Mouse (Mus musculus): ENCODE data around the gene Sptbn4.

DNA sequence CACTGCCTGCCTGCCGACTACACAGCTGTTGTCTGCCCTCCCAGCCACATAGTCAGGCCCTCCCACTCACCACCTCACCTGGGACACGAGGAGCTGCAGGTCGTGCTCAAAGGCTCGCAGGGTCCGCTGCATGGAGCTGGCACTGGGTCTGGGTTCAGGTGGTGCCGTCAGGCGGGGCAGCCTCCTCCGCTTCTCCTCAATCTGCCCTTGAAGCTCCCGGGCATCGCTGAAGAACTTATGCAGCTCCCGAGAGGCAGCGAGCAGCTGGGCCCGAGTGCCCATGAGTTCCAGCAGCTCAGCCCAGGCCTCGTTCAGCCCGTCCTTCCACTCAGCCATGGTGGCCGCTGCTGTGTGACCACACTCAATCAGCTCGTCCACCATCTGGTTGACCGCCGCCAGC, 78.4 kb downstream of the Sptbn4 start:
- TF ChIP-seq CTCF (IDR thresholded peaks at IDR 0.05; ENCODE audit: low read depth, low read length) (no peak), POLR2A (IDR thresholded peaks at IDR 0.05; ENCODE audit: extremely low read depth, insufficient read depth, low read length) (no peak)
